Mouse (Mus musculus): Measurements from ENCODE around the gene Tlr13. TPM values are rescaled to one million over a fixed set of nuclear protein-coding genes. Genes with fewer than 3 reads are reported as not detected.

Gene Tlr13
- polyA plus RNA-seq, 1 experiment: 7.3 TPM

DNA sequence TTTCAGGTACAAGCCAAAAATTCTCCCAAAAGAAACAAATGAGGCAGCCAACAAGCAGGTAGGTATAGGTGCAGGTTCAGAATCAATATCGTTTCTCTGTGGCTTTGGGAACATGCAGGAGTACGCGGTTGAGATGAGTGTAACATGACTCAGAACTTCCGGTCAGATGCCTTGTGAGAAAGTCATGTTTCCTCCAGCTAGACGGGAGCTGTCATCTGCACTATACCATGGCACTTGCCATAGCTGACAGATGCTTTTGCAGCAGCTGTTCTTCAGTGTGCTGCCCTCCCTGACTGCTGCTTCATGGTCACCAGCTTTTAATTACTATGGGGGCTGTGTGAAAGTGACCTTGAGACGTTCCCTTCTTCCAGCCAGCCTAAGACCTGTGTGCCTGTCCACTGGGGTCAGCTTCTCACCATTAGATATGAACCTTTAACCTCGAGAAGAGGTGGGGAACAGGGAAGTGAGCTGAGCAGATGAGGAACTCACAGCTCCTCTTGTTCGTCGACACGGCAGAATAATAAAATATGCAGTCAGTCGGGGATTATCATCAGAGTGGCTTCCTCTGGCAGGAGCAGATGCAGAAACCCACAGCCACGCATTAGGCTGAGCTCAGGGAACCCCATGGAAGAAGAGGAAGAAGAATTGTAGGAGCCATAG, 7.0 kb upstream of the Tlr13 start:
- WGBS: 20% methylated on average over 12 of the region's 12 CpGs
- H3K4me1 ChIP-seq (ENCODE audit: control insufficient read depth, insufficient read depth, low read length): peaks cover 6% of the 10 kb centered on the region
- no peak for TF ChIP-seq CTCF (IDR thresholded peaks at IDR 0.05; ENCODE audit: control insufficient read depth, insufficient read depth, low read length)
- TF ChIP-seq POLR2A (IDR thresholded peaks at IDR 0.05; ENCODE audit: borderline replicate concordance, control insufficient read depth, low read depth, low read length): no peak
- H3K4me3 ChIP-seq (replicated peaks; ENCODE audit: control insufficient read depth, low read depth, low read length): peak overlapping the region; percentile 16
- H3K27ac ChIP-seq (ENCODE audit: control insufficient read depth, insufficient read depth, low read depth, low read length, poor library complexity): peak overlapping the region; percentile 89

DNA sequence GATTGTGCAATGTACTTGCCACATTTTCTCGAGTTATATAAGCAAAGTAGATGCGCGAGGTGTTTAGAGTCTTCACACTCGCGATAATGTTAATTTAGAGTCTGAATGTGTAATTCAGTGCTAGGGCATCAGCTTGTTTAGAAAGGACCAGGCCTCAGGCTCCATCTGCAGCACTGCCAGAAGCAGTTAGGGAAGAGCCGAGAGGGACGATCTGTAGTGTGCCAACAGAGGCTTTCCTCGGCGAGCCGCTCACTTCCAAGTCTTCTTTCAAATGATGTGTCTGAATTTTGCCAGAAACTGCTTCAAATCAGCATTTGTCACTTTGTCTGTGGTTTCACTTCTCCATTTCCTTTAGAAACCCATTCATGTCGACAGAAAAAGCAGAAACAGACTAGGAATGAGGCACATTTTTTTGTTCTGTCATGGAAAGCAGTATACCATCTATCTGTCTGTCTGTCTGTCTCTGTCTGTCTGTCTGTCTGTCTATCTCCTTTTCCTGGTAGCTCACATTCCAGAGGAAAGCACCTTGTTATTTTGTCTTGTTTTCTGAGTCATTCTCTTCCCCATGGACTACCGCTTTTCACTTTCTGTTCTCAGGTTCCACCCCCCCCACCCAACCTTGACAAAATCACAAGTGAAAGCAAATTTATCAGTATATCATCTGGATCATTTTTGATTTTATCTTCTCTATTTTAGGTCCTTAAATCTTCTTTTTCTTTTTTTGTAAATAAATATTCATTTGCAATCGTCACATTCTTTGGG, 3.5 kb upstream of the Tlr13 start:
- WGBS: 28% methylated on average over 13 of the region's 13 CpGs
- no peak for TF ChIP-seq POLR2A (IDR thresholded peaks at IDR 0.05; ENCODE audit: borderline replicate concordance, control insufficient read depth, low read depth, low read length)
- TF ChIP-seq CTCF (IDR thresholded peaks at IDR 0.05; ENCODE audit: control insufficient read depth, insufficient read depth, low read length): no peak
- Histone ChIP-seq H3K4me1 (ENCODE audit: control insufficient read depth, insufficient read depth, low read length) (peaks cover 6% of the 10 kb centered on the region), H3K27ac (ENCODE audit: control insufficient read depth, insufficient read depth, low read depth, low read length, poor library complexity) (peak overlapping the region; percentile 66; the same call in 1 of the 2 replicates), H3K4me3 (replicated peaks; ENCODE audit: control insufficient read depth, low read depth, low read length) (no peak overlapping the region)

DNA sequence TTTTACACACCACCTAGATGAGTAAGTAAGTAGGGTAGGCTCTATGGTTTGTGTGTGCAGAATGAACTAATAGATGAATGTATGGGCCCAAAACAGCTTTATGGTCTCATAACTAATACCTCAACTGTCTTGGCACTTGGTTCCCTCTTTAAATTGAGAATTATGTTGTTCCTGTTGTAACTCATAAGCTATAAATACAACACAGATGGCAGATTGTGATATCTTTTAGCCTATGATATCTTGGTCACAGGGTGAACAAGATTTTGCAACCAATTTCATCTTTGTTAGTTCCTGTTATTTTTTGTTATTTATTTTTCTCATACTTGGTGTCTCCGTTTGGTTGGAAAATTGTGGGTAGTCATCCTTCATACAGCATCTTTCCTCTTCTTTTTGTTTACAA, 5.2 kb downstream of the Tlr13 start:
- Histone ChIP-seq H3K27ac (ENCODE audit: control insufficient read depth, insufficient read depth, low read depth, low read length, poor library complexity) (no peak overlapping the region), H3K4me3 (replicated peaks; ENCODE audit: control insufficient read depth, low read depth, low read length) (no peak overlapping the region), H3K4me1 (ENCODE audit: control insufficient read depth, insufficient read depth, low read length) (peaks cover 2% of the 10 kb centered on the region; the same call in 1 of the 2 replicates)
- TF ChIP-seq CTCF (IDR thresholded peaks at IDR 0.05; ENCODE audit: control insufficient read depth, insufficient read depth, low read length): no peak
- TF ChIP-seq POLR2A (IDR thresholded peaks at IDR 0.05; ENCODE audit: borderline replicate concordance, control insufficient read depth, low read depth, low read length): no peak
- WGBS: 29% methylated on average over 1 of the region's 1 CpGs

GRCm38 (mm10) chrX:106149460-106149859, 6.5 kb downstream of the Tlr13 start:
- Histone ChIP-seq H3K4me3 (replicated peaks; ENCODE audit: control insufficient read depth, low read depth, low read length) (no peak overlapping the region), H3K27ac (ENCODE audit: control insufficient read depth, insufficient read depth, low read depth, low read length, poor library complexity) (peak overlapping the region; percentile 61; the same call in 1 of the 2 replicates), H3K4me1 (ENCODE audit: control insufficient read depth, insufficient read depth, low read length) (peaks cover 2% of the 10 kb centered on the region; the same call in 1 of the 2 replicates)
- TF ChIP-seq CTCF (IDR thresholded peaks at IDR 0.05; ENCODE audit: control insufficient read depth, insufficient read depth, low read length): no peak
- no peak for TF ChIP-seq POLR2A (IDR thresholded peaks at IDR 0.05; ENCODE audit: borderline replicate concordance, control insufficient read depth, low read depth, low read length)
- 28% methylated on average over 3 of the region's 3 CpGs for WGBS

- H3K27ac ChIP-seq (ENCODE audit: control insufficient read depth, insufficient read depth, low read depth, low read length, poor library complexity): no peak overlapping the region
- peaks cover 2% of the 10 kb centered on the region; the same call in 1 of the 2 replicates for H3K4me1 ChIP-seq (ENCODE audit: control insufficient read depth, insufficient read depth, low read length)
- TF ChIP-seq CTCF (IDR thresholded peaks at IDR 0.05; ENCODE audit: control insufficient read depth, insufficient read depth, low read length) (no peak), POLR2A (IDR thresholded peaks at IDR 0.05; ENCODE audit: borderline replicate concordance, control insufficient read depth, low read depth, low read length) (no peak)
- H3K4me3 ChIP-seq (replicated peaks; ENCODE audit: control insufficient read depth, low read depth, low read length): no peak overlapping the region
Observed at GRCm38 (mm10) chrX:106154180-106154586, 11.2 kb downstream of the Tlr13 start.

DNA sequence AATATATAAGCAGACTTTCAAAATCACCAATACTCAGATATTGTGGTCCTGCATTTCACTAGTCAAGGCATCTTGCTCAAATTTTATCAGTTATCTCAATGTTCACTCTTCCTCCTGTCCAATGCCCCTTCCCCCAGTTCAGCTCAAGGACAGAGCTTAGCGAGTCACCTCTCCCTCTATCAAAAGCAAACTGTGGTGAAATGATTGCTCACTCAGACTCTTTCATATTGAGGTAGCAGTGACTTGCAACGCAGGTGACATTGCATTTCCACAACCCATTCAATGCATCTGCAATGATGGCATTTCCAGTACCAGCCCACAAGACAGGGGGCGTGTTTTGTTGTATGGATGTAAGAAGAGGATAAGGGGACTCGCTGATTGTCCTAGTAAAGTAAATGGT, 12.9 kb downstream of the Tlr13 start:
- H3K4me1 ChIP-seq (ENCODE audit: control insufficient read depth, insufficient read depth, low read length): no peaks in the 10 kb centered on the region
- H3K4me3 ChIP-seq (replicated peaks; ENCODE audit: control insufficient read depth, low read depth, low read length): no peak overlapping the region
- WGBS: 54% methylated on average over 4 of the region's 4 CpGs

GRCm38 (mm10) chrX:106163995-106164394, 21.0 kb downstream of the Tlr13 start:
- no peak overlapping the region for H3K4me3 ChIP-seq (replicated peaks; ENCODE audit: control insufficient read depth, low read depth, low read length)
- H3K27ac ChIP-seq (ENCODE audit: control insufficient read depth, insufficient read depth, low read depth, low read length, poor library complexity): no peak overlapping the region
- H3K4me1 ChIP-seq (ENCODE audit: control insufficient read depth, insufficient read depth, low read length): peaks cover 2% of the 10 kb centered on the region; the same call in 1 of the 2 replicates
- 13% methylated on average over 5 of the region's 5 CpGs for WGBS
- no peak for TF ChIP-seq CTCF (IDR thresholded peaks at IDR 0.05; ENCODE audit: control insufficient read depth, insufficient read depth, low read length)

More for the DNA sequence above, 12.9 kb downstream of the Tlr13 start:
- TF ChIP-seq CTCF (IDR thresholded peaks at IDR 0.05; ENCODE audit: control insufficient read depth, insufficient read depth, low read length) (no peak), POLR2A (IDR thresholded peaks at IDR 0.05; ENCODE audit: borderline replicate concordance, control insufficient read depth, low read depth, low read length) (no peak)
- H3K27ac ChIP-seq (ENCODE audit: control insufficient read depth, insufficient read depth, low read depth, low read length, poor library complexity): no peak overlapping the region

DNA sequence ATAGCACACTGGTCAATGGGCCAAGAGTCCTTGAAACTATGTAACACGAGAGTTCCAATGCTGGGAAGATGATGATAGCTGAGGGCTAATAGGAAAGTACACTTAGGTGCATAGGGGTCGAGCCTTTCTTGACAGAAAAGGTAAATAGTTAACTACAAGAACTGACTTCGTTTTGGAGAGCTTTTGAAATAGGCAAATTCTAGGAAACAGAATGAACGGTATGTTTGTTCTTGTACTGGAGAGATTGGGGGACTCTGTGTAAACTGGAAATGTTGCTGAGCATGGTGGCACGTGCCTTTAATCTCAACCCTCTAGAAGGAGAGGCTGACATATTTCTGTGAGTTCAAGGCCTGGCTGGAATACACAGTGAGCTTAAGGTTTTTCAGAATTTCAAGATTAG, 21.6 kb downstream of the Tlr13 start:
- no peak for TF ChIP-seq POLR2A (IDR thresholded peaks at IDR 0.05; ENCODE audit: borderline replicate concordance, control insufficient read depth, low read depth, low read length)
- H3K4me3 ChIP-seq (replicated peaks; ENCODE audit: control insufficient read depth, low read depth, low read length): no peak overlapping the region
- 61% methylated on average over 5 of the region's 5 CpGs for WGBS
- no peak overlapping the region for H3K27ac ChIP-seq (ENCODE audit: control insufficient read depth, insufficient read depth, low read depth, low read length, poor library complexity)
- peaks cover 2% of the 10 kb centered on the region; the same call in 1 of the 2 replicates for H3K4me1 ChIP-seq (ENCODE audit: control insufficient read depth, insufficient read depth, low read length)
